Mouse (Mus musculus) midbrain, postnatal 0 days (tissue): ENCODE data around the gene Gm10310. TPM values are rescaled to one million over a fixed set of nuclear protein-coding genes. Genes with fewer than 3 reads are reported as not detected.
"Not testable (repeated sequence)": the region's sequence is repeated elsewhere in the genome, so short reads cannot be mapped to it uniquely, and the experiment has no call there.

ENCODE experiments used
- ATAC-seq: fragments of 200-750 bp; cut with Nextera tagmentation; 2 replicates; pipeline ENCODE4 v1.8.0; 2017; ENCODE audit warnings: moderate number of reproducible peaks, mild to moderate bottlenecking, moderate TSS enrichment, moderate library complexity; ENCODE audit not compliant: low FRiP score
- DNase-seq: peaks from one replicate; pipeline ENCODE4 v3.0.0-alpha.2; 2015; ENCODE audit warnings: low spot score
- H3K27ac ChIP-seq: fragments of 300-500 bp; sonication (generic); 2 replicates; pipeline ENCODE4 v1.5.1; 2014; ENCODE audit warnings: low read depth, mild to moderate bottlenecking, low read length, mixed read lengths
- H3K27me3 ChIP-seq: fragments of 300-500 bp; sonication (generic); 2 replicates; pipeline ENCODE4 v1.6.1; 2014; ENCODE audit warnings: low read length, control low read depth, mixed read lengths; ENCODE audit not compliant: insufficient read depth
- H3K36me3 ChIP-seq: fragments of 300-500 bp; sonication (generic); 2 replicates; pipeline ENCODE4 v1.6.1; 2014; ENCODE audit warnings: low read length, control low read depth, mixed read lengths; ENCODE audit not compliant: insufficient read depth
- H3K4me1 ChIP-seq: fragments of 300-500 bp; sonication (generic); 2 replicates; pipeline ENCODE4 v1.6.1; 2014; ENCODE audit warnings: mild to moderate bottlenecking, control low read depth, antibody characterized with exemption, low read length, mixed read lengths; ENCODE audit not compliant: insufficient read depth
- H3K4me2 ChIP-seq: fragments of 300-500 bp; sonication (generic); 2 replicates; pipeline ENCODE4 v1.6.1; 2014; ENCODE audit warnings: low read depth, mild to moderate bottlenecking, low read length, mixed read lengths; ENCODE audit not compliant: poor library complexity, severe bottlenecking
- H3K4me3 ChIP-seq: fragments of 300-500 bp; sonication (generic); 2 replicates; pipeline ENCODE4 v1.5.1; 2014; ENCODE audit warnings: low read depth, mild to moderate bottlenecking, low read length, moderate library complexity
- H3K9ac ChIP-seq: fragments of 300-500 bp; sonication (generic); replicated peaks from 2 replicates; pipeline ENCODE4 v1.6.1; 2014; ENCODE audit warnings: mild to moderate bottlenecking, low read length, moderate library complexity, mixed read lengths; ENCODE audit not compliant: poor library complexity, severe bottlenecking
- H3K9me3 ChIP-seq: fragments of 300-500 bp; sonication (generic); 2 replicates; pipeline ENCODE4 v1.6.1; 2016; ENCODE audit warnings: low read length, control low read depth
- CTCF ChIP-seq: IDR thresholded peaks from 2 replicates; pipeline ENCODE4 v1.5.1; 2016; ENCODE audit warnings: antibody characterized with exemption, mild to moderate bottlenecking
- WGBS: fragments of 180-500 bp; shearing (Covaris S2); extraction: QIAGEN DNeasy Blood & Tissue Kit; methylation state at CpG from one replicate; pipeline ENCODE4 v1.1.7; 2014; 5-methylcytosine and 5-hydroxymethylcytosine counted together
- polyA plus RNA-seq: library from polyadenylated mRNA; unstranded; fragments of >200 nt; fragmentation: Nextera tagmentation; extraction: Ambion mirVana; gene quantifications from 2 replicates; pipeline ENCODE4 v1.2.1, GENCODE M21; 2015
- total RNA-seq: library from RNA; depleted of rRNA; stranded (reverse); fragments of >200 nt; gene quantifications from 2 replicates; pipeline ENCODE4 v1.2.3, GENCODE M21; 2014; rRNA removed

Gene Gm10310
- total RNA-seq (not detected in 2 replicates), polyA plus RNA-seq (not detected in 2 replicates)

GRCm38 (mm10) chr10:129984962-129985361 is at the start of gene Gm10310:
Gene Gm10310 (minus strand): TSS chr10:129985062.
- H3K9me3 ChIP-seq, H3K9ac ChIP-seq, H3K27me3 ChIP-seq, H3K36me3 ChIP-seq, H3K4me2 ChIP-seq, H3K4me1 ChIP-seq, DNase-seq, H3K4me3 ChIP-seq, H3K27ac ChIP-seq, ATAC-seq: not testable (repeated sequence)
- WGBS: no CpG with 5 or more reads among the region's 1 CpGs

- TF ChIP-seq CTCF: no peak
- H3K36me3 ChIP-seq: no peaks in the 10 kb centered on the region
- no peak for ATAC-seq
These were observed 45.2 kb upstream of the Gm10310 start, which contains the start of gene Olfr821 for GRCm38 (mm10) chr10:130030048-130030447. Gene Olfr821 (plus strand): TSS chr10:130030348.

GRCm38 (mm10) chr10:130012321-130012720 is 27.5 kb upstream of the Gm10310 start, which contains the start of gene Olfr820:
Gene Olfr820 (plus strand): TSS chr10:130012621.
- ATAC-seq: no peak
- Histone ChIP-seq H3K27ac (no peak within 1 kb of the TSS), H3K9me3 (no peaks in the 10 kb centered on the region), H3K4me1 (no peaks in the 10 kb centered on the region), H3K27me3 (no peaks in the 10 kb centered on the region), H3K9ac (no peak within 1 kb of the TSS), H3K4me2 (no peak within 1 kb of the TSS), H3K4me3 (no peak within 1 kb of the TSS), H3K36me3 (no peaks in the 10 kb centered on the region)
- no peak for DNase-seq
- no peak for TF ChIP-seq CTCF

More at GRCm38 (mm10) chr10:130030048-130030447, 45.2 kb upstream of the Gm10310 start, which contains the start of gene Olfr821:
- Histone ChIP-seq H3K4me1 (no peaks in the 10 kb centered on the region), H3K4me2 (no peak within 1 kb of the TSS), H3K9me3 (no peaks in the 10 kb centered on the region), H3K27me3 (no peaks in the 10 kb centered on the region), H3K9ac (no peak within 1 kb of the TSS), H3K4me3 (no peak within 1 kb of the TSS), H3K27ac (no peak within 1 kb of the TSS)
- DNase-seq: no peak

- H3K36me3 ChIP-seq, H3K9ac ChIP-seq, H3K4me1 ChIP-seq, H3K9me3 ChIP-seq, H3K27me3 ChIP-seq, H3K4me3 ChIP-seq, H3K4me2 ChIP-seq, DNase-seq, H3K27ac ChIP-seq, ATAC-seq: not testable (repeated sequence)
- WGBS: 87% methylated on average over 4 of the region's 4 CpGs
These were observed 20.5 kb upstream of the Gm10310 start for GRCm38 (mm10) chr10:130005366-130005765.

- 81% methylated on average over 4 of the region's 4 CpGs for WGBS
- not testable (repeated sequence) for DNase-seq, H3K9ac ChIP-seq, H3K36me3 ChIP-seq, H3K4me1 ChIP-seq, H3K9me3 ChIP-seq, H3K27ac ChIP-seq, H3K4me2 ChIP-seq, ATAC-seq, H3K4me3 ChIP-seq, H3K27me3 ChIP-seq
These were observed 19.2 kb upstream of the Gm10310 start for GRCm38 (mm10) chr10:130004104-130004503.

- H3K9me3 ChIP-seq, H3K36me3 ChIP-seq, H3K27me3 ChIP-seq, H3K4me2 ChIP-seq, H3K9ac ChIP-seq, H3K27ac ChIP-seq, H3K4me3 ChIP-seq, DNase-seq, ATAC-seq, H3K4me1 ChIP-seq: not testable (repeated sequence)
- no CpG with 5 or more reads among the region's 3 CpGs for WGBS
These were observed 3.0 kb downstream of the Gm10310 start for GRCm38 (mm10) chr10:129981867-129982266.

- H3K27me3 ChIP-seq, H3K9ac ChIP-seq, H3K36me3 ChIP-seq, H3K4me2 ChIP-seq, DNase-seq, H3K9me3 ChIP-seq, ATAC-seq, H3K27ac ChIP-seq, H3K4me1 ChIP-seq, H3K4me3 ChIP-seq: not testable (repeated sequence)
- WGBS: no CpG with 5 or more reads among the region's 2 CpGs
These were observed 8.8 kb downstream of the Gm10310 start, which contains the start of gene Olfr247 for GRCm38 (mm10) chr10:129976040-129976439. Gene Olfr247 (minus strand): TSS chr10:129976140.

- H3K27ac ChIP-seq, H3K4me1 ChIP-seq, H3K9ac ChIP-seq, ATAC-seq, H3K36me3 ChIP-seq, H3K4me2 ChIP-seq, H3K4me3 ChIP-seq, H3K9me3 ChIP-seq, DNase-seq, H3K27me3 ChIP-seq: not testable (repeated sequence)
- WGBS: no CpG with 5 or more reads among the region's 3 CpGs
These were observed 11.9 kb downstream of the Gm10310 start for GRCm38 (mm10) chr10:129972994-129973393.

GRCm38 (mm10) chr10:129967166-129967565 is 17.7 kb downstream of the Gm10310 start, which contains the start of gene Olfr819:
Gene Olfr819 (minus strand): TSS chr10:129967266.
- not testable (repeated sequence) for ATAC-seq

More at GRCm38 (mm10) chr10:129967166-129967565, 17.7 kb downstream of the Gm10310 start, which contains the start of gene Olfr819:
- H3K27me3 ChIP-seq, DNase-seq, H3K4me1 ChIP-seq, H3K4me3 ChIP-seq, H3K36me3 ChIP-seq, H3K4me2 ChIP-seq, H3K9ac ChIP-seq, H3K27ac ChIP-seq, H3K9me3 ChIP-seq: not testable (repeated sequence)
- 79% methylated on average over 2 of the region's 2 CpGs for WGBS
